Mouse (Mus musculus) forebrain, embryonic 14.5 days (tissue): ENCODE data around the gene Setd6. TPM values are rescaled to one million over a fixed set of nuclear protein-coding genes. Genes with fewer than 3 reads are reported as not detected.

Experiments used
- ATAC-seq: fragments of 200-750 bp; cut with Nextera tagmentation; 2 replicates; pipeline ENCODE4 v1.8.0; 2017; ENCODE audit warnings: mild to moderate bottlenecking, moderate library complexity
- DNase-seq: peaks from one replicate; pipeline ENCODE4 v3.0.0-alpha.2; 2015; ENCODE audit warnings: low spot score
- H3K27ac ChIP-seq: fragments of 300-500 bp; sonication (generic); 2 replicates; pipeline ENCODE4 v1.5.1; 2014; ENCODE audit warnings: low read depth, mild to moderate bottlenecking, control low read depth, low read length, moderate library complexity
- H3K27me3 ChIP-seq: fragments of 300-500 bp; sonication (generic); replicated peaks from 2 replicates; pipeline ENCODE4 v1.6.1; 2014; ENCODE audit warnings: low read length, control low read depth, mixed read lengths; ENCODE audit not compliant: control insufficient read depth, insufficient read depth
- H3K36me3 ChIP-seq: fragments of 300-500 bp; sonication (generic); 2 replicates; pipeline ENCODE4 v1.6.1; 2014; ENCODE audit warnings: low read length, control low read depth; ENCODE audit not compliant: control insufficient read depth, insufficient read depth
- H3K4me1 ChIP-seq: fragments of 300-500 bp; sonication (generic); 2 replicates; pipeline ENCODE4 v1.6.1; 2014; ENCODE audit warnings: antibody characterized with exemption, low read length, control low read depth; ENCODE audit not compliant: control insufficient read depth, insufficient read depth
- H3K4me2 ChIP-seq: fragments of 300-500 bp; sonication (generic); 2 replicates; pipeline ENCODE4 v1.6.1; 2014; ENCODE audit warnings: mild to moderate bottlenecking, control low read depth, low read length
- H3K4me3 ChIP-seq: fragments of 300-500 bp; sonication (generic); 2 replicates; pipeline ENCODE4 v1.5.1; 2014; ENCODE audit warnings: low read depth, low read length, control low read depth
- H3K9ac ChIP-seq: fragments of 300-500 bp; sonication (generic); 2 replicates; pipeline ENCODE4 v1.6.1; 2014; ENCODE audit warnings: mild to moderate bottlenecking, low read length, control low read depth, moderate library complexity
- H3K9me3 ChIP-seq: fragments of 300-500 bp; sonication (generic); replicated peaks from 2 replicates; pipeline ENCODE4 v1.6.1; 2016; ENCODE audit warnings: low read length, control low read depth, mixed read lengths; ENCODE audit not compliant: control insufficient read depth
- WGBS: fragments of 180-500 bp; shearing (Covaris S2); extraction: QIAGEN DNeasy Blood & Tissue Kit; methylation state at CpG from one replicate; pipeline ENCODE4 v1.1.7; 2014; 5-methylcytosine and 5-hydroxymethylcytosine counted together
- polyA plus RNA-seq: library from polyadenylated mRNA; unstranded; fragments of >200 nt; fragmentation: Nextera tagmentation; extraction: Ambion mirVana; gene quantifications from 2 replicates; pipeline ENCODE4 v1.2.1, GENCODE M21; 2014

Gene Setd6
- polyA plus RNA-seq, 1 experiment from 2014 or later = 26.2 TPM

DNA sequence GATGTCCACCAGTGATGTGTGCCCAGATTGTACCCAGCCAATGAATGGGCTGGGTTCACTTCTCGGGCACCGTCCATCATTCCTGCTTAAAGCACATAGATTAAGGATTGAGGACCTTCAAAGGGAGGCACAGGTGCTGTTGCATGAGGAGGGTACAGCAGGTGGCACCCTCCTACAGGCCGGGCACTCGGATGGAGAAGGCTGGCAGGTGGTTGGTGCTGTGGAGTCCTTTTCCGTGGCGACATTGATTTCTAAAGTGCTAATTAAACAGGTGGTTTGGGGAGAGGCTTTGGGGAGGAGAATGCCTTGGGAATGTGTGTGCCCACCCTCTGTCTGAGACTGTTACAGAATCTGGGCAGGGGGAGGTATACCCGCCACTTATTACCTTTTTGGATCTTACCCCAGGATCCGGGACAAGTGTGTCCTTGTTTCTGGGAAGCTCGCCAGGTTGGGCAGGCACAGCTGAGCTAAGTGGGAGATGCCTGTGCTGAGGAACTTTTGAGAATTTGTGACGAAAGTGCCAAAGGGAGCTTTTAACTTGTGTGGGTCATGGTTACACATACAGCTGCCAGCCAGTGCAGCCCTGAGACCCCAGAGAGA, 27.5 kb upstream of the Setd6 start:
- ATAC-seq (peak; percentile 37; the same call in 1 of the 2 replicates), DNase-seq (peak; percentile 60)
- H3K4me1 ChIP-seq = no peaks in the 10 kb centered on the region
- no peaks in the 10 kb centered on the region for H3K27me3 ChIP-seq
- H3K9me3 ChIP-seq = no peaks in the 10 kb centered on the region
- H3K4me2 ChIP-seq = no peak overlapping the region
- no peak overlapping the region for H3K4me3 ChIP-seq
- WGBS = 44% methylated on average over 10 of the region's 10 CpGs
- no peaks in the 10 kb centered on the region for H3K36me3 ChIP-seq
- H3K27ac ChIP-seq = no peak overlapping the region
- no peak overlapping the region for H3K9ac ChIP-seq

GRCm38 (mm10) chr8:95690929-95691541, 24.6 kb upstream of the Setd6 start:
- Histone ChIP-seq H3K27me3 (no peaks in the 10 kb centered on the region), H3K9me3 (no peaks in the 10 kb centered on the region), H3K4me1 (peaks cover 6% of the 10 kb centered on the region; the same call in 1 of the 2 replicates), H3K27ac (no peak overlapping the region), H3K4me3 (no peak overlapping the region), H3K36me3 (no peaks in the 10 kb centered on the region), H3K4me2 (no peak overlapping the region), H3K9ac (no peak overlapping the region)
- no peak for ATAC-seq
- 81% methylated on average over 13 of the region's 13 CpGs for WGBS
- no peak for DNase-seq

- H3K36me3 ChIP-seq = no peaks in the 10 kb centered on the region
- peak; percentile 40; the same call in 1 of the 2 replicates for ATAC-seq
- no peak overlapping the region for H3K4me2 ChIP-seq
- H3K4me3 ChIP-seq = no peak overlapping the region
- peaks cover 6% of the 10 kb centered on the region; the same call in 1 of the 2 replicates for H3K4me1 ChIP-seq
- no peak overlapping the region; the same call in 1 of the 2 replicates for H3K27ac ChIP-seq
- DNase-seq = no peak
- H3K27me3 ChIP-seq = 0 out of 2 replicates have a peak, but pooled peaks cover 6% of the 10 kb centered on the region
- H3K9me3 ChIP-seq = no peaks in the 10 kb centered on the region
- 4% methylated on average over 6 of the region's 6 CpGs for WGBS
- peak overlapping the region; percentile 36; the same call in 1 of the 2 replicates for H3K9ac ChIP-seq
Measured at GRCm38 (mm10) chr8:95694631-95695030, 21.1 kb upstream of the Setd6 start.

GRCm38 (mm10) chr8:95696661-95697060, 19.0 kb upstream of the Setd6 start:
- no peak for DNase-seq

GRCm38 (mm10) chr8:95697128-95697527, 18.6 kb upstream of the Setd6 start:
- 2% methylated on average over 11 of the region's 11 CpGs for WGBS
- peak; percentile 95 for DNase-seq

More at GRCm38 (mm10) chr8:95696661-95697060, 19.0 kb upstream of the Setd6 start:
- Histone ChIP-seq H3K4me1 (peaks cover 12% of the 10 kb centered on the region; the same call in 1 of the 2 replicates), H3K4me3 (no peak overlapping the region), H3K9ac (no peak overlapping the region), H3K27ac (no peak overlapping the region), H3K9me3 (no peaks in the 10 kb centered on the region), H3K27me3 (0 out of 2 replicates have a peak, but pooled peaks cover 6% of the 10 kb centered on the region), H3K4me2 (peak overlapping the region; percentile 22; the same call in 1 of the 2 replicates), H3K36me3 (no peaks in the 10 kb centered on the region)
- 53% methylated on average over 8 of the region's 8 CpGs for WGBS
- no peak for ATAC-seq

GRCm38 (mm10) chr8:95698179-95698578, 17.5 kb upstream of the Setd6 start:
- no peak for DNase-seq
- H3K27ac ChIP-seq = no peak overlapping the region
- 0 out of 2 replicates have a peak, but pooled peaks cover 6% of the 10 kb centered on the region for H3K27me3 ChIP-seq
- ATAC-seq = no peak
- no peak overlapping the region for H3K4me3 ChIP-seq
- H3K9ac ChIP-seq = no peak overlapping the region
- no peaks in the 10 kb centered on the region for H3K36me3 ChIP-seq
- H3K9me3 ChIP-seq = no peaks in the 10 kb centered on the region
- no peak overlapping the region for H3K4me2 ChIP-seq
- 36% methylated on average over 6 of the region's 6 CpGs for WGBS
- peaks cover 12% of the 10 kb centered on the region; the same call in 1 of the 2 replicates for H3K4me1 ChIP-seq

More at GRCm38 (mm10) chr8:95697128-95697527, 18.6 kb upstream of the Setd6 start:
- H3K4me1 ChIP-seq = peaks cover 12% of the 10 kb centered on the region; the same call in 1 of the 2 replicates
- H3K4me2 ChIP-seq = peak overlapping the region; percentile 22; the same call in 1 of the 2 replicates
- no peak overlapping the region for H3K27ac ChIP-seq
- no peak overlapping the region for H3K4me3 ChIP-seq
- H3K9me3 ChIP-seq = no peaks in the 10 kb centered on the region
- H3K36me3 ChIP-seq = no peaks in the 10 kb centered on the region
- 0 out of 2 replicates have a peak, but pooled peaks cover 6% of the 10 kb centered on the region for H3K27me3 ChIP-seq
- peak; percentile 70 for ATAC-seq
- H3K9ac ChIP-seq = 0 out of 2 replicates have a peak overlapping the region, but pooled peaks have one; percentile 17

- Histone ChIP-seq H3K4me1 (peaks cover 10% of the 10 kb centered on the region; the same call in 1 of the 2 replicates), H3K27ac (peak overlapping the region; percentile 49), H3K9ac (no peak overlapping the region), H3K4me3 (no peak overlapping the region), H3K4me2 (peak overlapping the region; percentile 12; the same call in 1 of the 2 replicates), H3K36me3 (no peaks in the 10 kb centered on the region), H3K27me3 (0 out of 2 replicates have a peak, but pooled peaks cover 6% of the 10 kb centered on the region), H3K9me3 (no peaks in the 10 kb centered on the region)
- no peak for ATAC-seq
- WGBS = 38% methylated on average over 9 of the region's 9 CpGs
- DNase-seq = peak; percentile 89
Measured at GRCm38 (mm10) chr8:95700282-95700681, 15.4 kb upstream of the Setd6 start.

- no peak for ATAC-seq
- 67% methylated on average over 4 of the region's 4 CpGs for WGBS
- Histone ChIP-seq H3K4me3 (no peak overlapping the region), H3K4me2 (no peak overlapping the region), H3K9ac (no peak overlapping the region), H3K27ac (no peak overlapping the region), H3K4me1 (peaks cover 10% of the 10 kb centered on the region; the same call in 1 of the 2 replicates), H3K36me3 (peaks cover 9% of the 10 kb centered on the region), H3K9me3 (no peaks in the 10 kb centered on the region), H3K27me3 (0 out of 2 replicates have a peak, but pooled peaks cover 6% of the 10 kb centered on the region)
- no peak for DNase-seq
Measured at GRCm38 (mm10) chr8:95701809-95702208, 13.9 kb upstream of the Setd6 start.
